Mouse (Mus musculus) stomach, postnatal 0 days (tissue): ENCODE data around the gene Afap1l2.

ENCODE experiments used
- CTCF ChIP-seq: IDR thresholded peaks from 2 replicates; pipeline ENCODE4 v1.5.1; 2016; ENCODE audit warnings: antibody characterized with exemption, low read depth, mild to moderate bottlenecking, moderate library complexity
- EP300 ChIP-seq: optimal IDR thresholded peaks from 2 replicates; pipeline ENCODE3; 2016; ENCODE audit warnings: antibody characterized with exemption

DNA sequence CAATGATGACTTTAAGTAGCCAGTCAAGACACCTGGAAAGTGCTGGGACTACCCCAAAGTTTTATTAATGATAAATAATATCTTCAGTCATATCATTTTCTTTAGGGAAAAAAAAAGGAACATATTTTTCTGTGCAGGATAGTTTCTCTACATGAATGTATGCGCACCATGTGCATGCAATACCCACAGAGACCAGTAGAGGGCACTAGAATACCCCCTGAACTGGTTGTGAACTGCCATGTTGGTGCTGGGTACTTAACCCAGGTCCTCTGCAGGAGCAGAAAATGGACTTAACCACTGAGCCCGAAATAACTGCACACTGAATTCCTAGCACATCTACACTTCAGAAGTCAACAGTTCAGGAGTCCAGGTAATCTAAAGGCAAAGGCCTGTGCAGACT lies 49.5 kb upstream of the Afap1l2 start:
- TF ChIP-seq CTCF (peak; percentile 52), EP300 (no peak)
